Mouse (Mus musculus) layer of hippocampus, adult 8-10 months (tissue): ENCODE measurements at regions not wholly inside any gene's neighbourhood (a gene's known extent, or its start where the extent isn't known, plus 50 kb on each side); places are given as distances from the start of the nearest gene placed in this dataset.

Source experiments
- DNase-seq, 2 experiments: peaks; one replicate each; pipeline ENCODE4 v3.0.0; 2022; ENCODE audit warnings: low spot score in 2 of 2

GRCm38 (mm10) chr8:97942921-97943320 is 1473.3 kb downstream of the Cdh8 start:
- DNase-seq = no peak

GRCm38 (mm10) chr8:97936836-97937235 is 1479.4 kb downstream of the Cdh8 start:
- peak; percentile 2 for DNase-seq
